Mouse (Mus musculus) adrenal gland (tissue): ENCODE results near the gene Phf12.

Experiments
- intact Hi-C: fragments of 180-260 bp; cut with DNase I; formaldehyde crosslinking; loops from one replicate; pipeline ENCODE4 v1.15.1; 2025
- microRNA-seq, 2 experiments: library from miRNA; unstranded; fragments of <30 nt; microRNA quantifications; one replicate each; pipeline ENCODE4; 2019

Gene Phf12

DNA sequence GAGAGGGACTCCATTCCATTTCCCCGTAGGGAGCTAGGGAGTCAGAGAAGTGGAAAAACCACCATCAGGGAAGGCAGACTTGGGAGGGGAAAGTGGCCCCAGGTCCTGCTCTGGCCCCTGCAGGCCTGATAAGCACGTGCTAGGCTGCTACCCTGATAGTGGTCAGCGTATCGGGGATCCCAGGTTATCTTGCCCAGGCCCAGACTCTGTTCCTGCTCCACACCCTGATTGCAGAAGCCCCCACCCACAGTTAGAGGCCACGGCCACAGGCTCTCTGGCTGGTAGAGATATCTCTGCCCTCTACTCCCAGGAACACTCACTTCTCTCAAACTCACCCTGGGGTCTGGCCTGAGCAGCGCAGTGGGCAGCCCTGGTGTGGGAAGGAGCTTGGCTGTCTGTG, 87.1 kb downstream of the Phf12 start:
- intact Hi-C loops: no loop called here

DNA sequence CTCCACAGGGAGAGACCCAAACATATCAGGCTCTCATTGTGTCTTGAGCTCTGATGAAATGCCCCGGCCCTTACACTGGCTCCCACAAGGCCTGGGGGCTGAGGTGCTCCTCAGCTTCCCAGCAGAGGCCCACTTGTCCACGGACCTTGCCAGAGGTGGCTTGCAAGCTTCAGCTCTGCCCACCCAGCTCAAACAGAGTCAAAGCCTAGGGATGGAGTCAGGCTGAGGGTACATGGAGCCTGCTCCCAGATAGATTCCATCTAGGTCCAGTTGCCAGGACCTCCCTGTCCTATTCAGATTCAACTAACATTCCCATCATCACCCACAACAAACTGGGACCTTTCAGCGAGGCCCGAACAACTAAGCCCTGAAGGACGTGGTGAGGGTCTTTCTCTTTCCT, 89.4 kb downstream of the Phf12 start:
- intact Hi-C loops: no loop called here

DNA sequence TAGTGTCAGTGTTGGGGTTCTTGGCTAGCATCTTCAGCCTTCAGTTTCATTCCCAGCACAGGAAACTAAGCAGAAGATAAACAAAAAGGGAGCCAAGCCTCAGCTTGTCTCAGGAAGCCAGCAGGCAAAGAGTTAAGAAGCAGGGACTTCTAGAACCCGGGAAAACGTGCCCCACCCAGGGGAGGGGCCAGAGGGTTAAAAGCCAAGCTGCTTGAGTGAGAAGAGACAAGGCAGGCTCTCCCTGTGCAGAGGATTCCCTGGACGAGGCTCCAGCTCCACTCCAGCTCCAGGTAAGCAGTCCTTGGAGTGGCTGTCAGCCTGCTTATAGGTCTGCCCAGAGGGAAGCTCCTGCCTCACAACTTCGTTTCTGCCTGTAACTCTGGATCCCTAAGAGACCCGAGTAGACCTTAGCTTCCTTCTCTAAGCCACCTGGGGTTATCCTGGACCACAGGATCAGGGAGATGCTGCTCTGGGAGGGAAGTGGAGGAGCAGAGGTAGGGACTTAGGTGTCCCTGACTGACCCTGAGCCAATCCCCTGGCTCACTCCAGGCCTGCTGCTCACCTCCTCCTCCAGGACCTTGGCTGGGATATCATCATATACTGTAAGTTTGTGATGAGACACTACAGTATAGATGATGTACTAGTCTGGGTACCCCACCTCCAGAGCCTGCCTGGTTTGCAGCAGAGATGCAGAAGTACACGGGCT, 90.0 kb downstream of the Phf12 start:
- intact Hi-C loops: no loop called here

DNA sequence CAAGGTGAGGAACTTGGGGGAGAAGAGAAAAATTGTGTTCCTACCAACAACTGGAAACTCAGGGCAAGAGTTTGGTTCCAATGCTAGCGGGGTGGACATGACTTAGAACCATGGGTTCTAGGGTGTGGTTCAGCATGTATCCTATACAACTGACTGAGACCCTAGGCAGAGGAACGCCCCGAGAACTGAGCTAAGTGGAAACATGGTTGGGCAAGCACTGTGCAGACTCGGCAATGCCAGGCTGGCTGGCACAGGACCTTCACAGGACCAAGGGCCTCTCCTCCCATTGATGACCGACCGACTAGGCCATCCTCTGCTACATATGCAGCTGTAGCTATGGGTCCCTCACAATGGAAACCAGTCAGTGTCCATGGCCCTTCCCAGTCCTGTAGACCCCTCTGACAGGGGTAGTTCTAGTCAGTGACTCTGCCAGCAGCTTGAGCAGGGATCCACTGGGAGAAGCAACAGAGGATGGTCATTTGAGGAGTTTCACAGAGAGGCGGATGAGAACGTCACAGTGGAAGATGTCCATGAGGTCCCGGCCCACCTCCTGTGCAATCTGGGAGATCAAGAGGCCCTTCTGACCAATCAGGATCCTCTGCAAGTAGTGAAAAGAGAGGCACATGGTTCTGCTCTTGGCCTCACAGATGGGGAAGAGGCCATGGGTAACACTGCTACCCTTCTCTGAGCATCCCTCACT, 91.2 kb downstream of the Phf12 start:
- intact Hi-C loops: no loop called here

DNA sequence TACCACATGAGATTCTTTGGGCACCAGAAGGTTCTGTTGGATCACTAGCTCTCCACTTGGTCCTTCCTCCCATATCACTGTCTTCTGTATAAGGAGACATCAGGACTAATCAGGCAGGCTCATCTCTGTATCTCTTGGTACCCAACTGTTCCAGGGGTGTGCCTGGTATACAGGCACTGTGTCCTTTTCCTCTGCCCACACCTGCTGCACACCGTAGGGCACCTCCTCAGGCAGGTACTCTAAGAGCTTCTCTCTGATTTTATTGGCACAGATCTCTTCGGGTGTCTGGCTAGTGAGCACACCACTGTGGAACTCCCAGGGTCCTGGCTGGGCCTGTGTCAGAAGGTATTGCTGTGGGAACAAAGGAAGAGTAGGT, 91.7 kb downstream of the Phf12 start:
- intact Hi-C loops: no loop called here

DNA sequence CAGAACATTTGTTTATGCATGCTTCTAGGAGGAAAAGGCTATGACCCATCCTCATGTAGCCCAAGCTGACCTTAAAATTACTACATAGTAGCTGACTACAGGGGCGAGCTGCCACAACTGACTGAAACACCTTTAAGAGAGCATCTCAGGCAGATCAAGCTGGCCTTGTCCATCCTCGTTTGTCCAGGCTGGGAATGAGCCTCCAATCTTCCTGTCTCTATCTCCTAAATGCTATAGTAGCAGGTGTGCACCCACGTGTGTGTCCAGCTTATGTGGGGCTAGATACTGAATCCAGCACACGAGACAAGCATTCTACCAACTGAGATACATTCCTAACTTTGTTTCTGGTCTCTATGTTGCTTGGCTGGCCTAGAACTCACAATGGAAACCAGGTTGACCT, 92.1 kb downstream of the Phf12 start:
- intact Hi-C loops: no loop called here

Small RNA genes lying within 50 kb of the gene (microRNA-seq; reads per million reads assigned to microRNA genes)
- gene Mir144 (23.8 to 320 reads per million in 2 experiments), gene Mir451a (0 reads per million in 2 experiments), gene Mir451b (0 reads per million in 2 experiments)
